Mouse (Mus musculus) ES-E14 (cell line): ENCODE measurements around the gene Stx11.

Source experiments
- CHD2 ChIP-seq: IDR thresholded peaks from 2 replicates; pipeline ENCODE4 v1.6.1; 2014; ENCODE audit warnings: mild to moderate bottlenecking, low read depth, low read length, inconsistent platforms
- HCFC1 ChIP-seq: IDR thresholded peaks from 2 replicates; pipeline ENCODE4 v1.6.1; 2012; ENCODE audit warnings: low read length, inconsistent platforms, borderline replicate concordance; ENCODE audit not compliant: insufficient read depth
- ZC3H11A ChIP-seq: IDR thresholded peaks from 2 replicates; pipeline ENCODE4 v1.6.1; 2012; ENCODE audit warnings: low read depth, mild to moderate bottlenecking, inconsistent platforms, low read length, borderline replicate concordance
- ZNF384 ChIP-seq: IDR thresholded peaks from 2 replicates; pipeline ENCODE4 v1.6.1; 2012; ENCODE audit warnings: low read depth, low read length, inconsistent platforms

- TF ChIP-seq ZNF384 (no peak), ZC3H11A (no peak), HCFC1 (no peak), CHD2 (no peak)
These were observed 75.7 kb downstream of the Stx11 start for GRCm38 (mm10) chr10:12888373-12888772.
